ENCODE assay signal across 28 mouse cellular contexts in genomic region chr12:73055451-73055850, GRCm38 (mm10). TPM values are rescaled to one million over a fixed set of nuclear protein-coding genes. Genes with fewer than 3 reads are reported as not detected.
A peak's percentile ranks its signal among the peaks of the same experiment; 100 is the strongest.
DNase-seq lines count a peak whose midpoint lies in the region; ATAC-seq and TF ChIP-seq lines count a peak whose summit lies in the region.
"Had no signal": no experiment of that assay in that cellular context is flagged by ENCODE, and none has a peak within 500 bp of the region (broad histone marks: within the 10 kb centered on the region; RNA-seq: fewer than 3 reads in every experiment).

No protein-coding gene starts in this region.

- no peak overlapping the region for H3K9ac ChIP-seq in hindbrain, postnatal 0 days (replicated peaks; ENCODE audit: low read length)
- H3K9ac ChIP-seq in embryonic facial prominence, embryonic 11.5 days (replicated peaks; ENCODE audit: low read length), result no peak overlapping the region
- no peak overlapping the region for H3K9ac ChIP-seq in neural tube, embryonic 11.5 days (ENCODE audit: low read length)
- H3K9ac ChIP-seq: forebrain, embryonic 13.5 days; heart, embryonic 15.5 days; kidney, embryonic 15.5 days; liver, embryonic 13.5 days; midbrain, embryonic 12.5 days; neural tube, embryonic 12.5 days had no signal

- DNase-seq in hindbrain, embryonic 10.5 days (ENCODE audit: low spot score), result peak; percentile 40
- DNase-seq in hindbrain, postnatal 0 days (ENCODE audit: low spot score), result no peak
- DNase-seq in embryo, embryonic 10 days (ENCODE audit: low spot score), result peak; percentile 82
- DNase-seq in embryonic facial prominence, embryonic 11.5 days (ENCODE audit: low spot score), result peak; percentile 73
- DNase-seq in neural tube, embryonic 11.5 days (ENCODE audit: low spot score), result peak; percentile 10
- no peak for DNase-seq in gastrocnemius, postnatal 14 days
- no peak for DNase-seq in ovary, postnatal 14 days (ENCODE audit: low spot score)
- DNase-seq: adrenal gland, postnatal 36 days; cerebellum, adult 11 months; gastrocnemius, postnatal 25 days; heart, postnatal 36 days; kidney, postnatal 4 days; liver, embryonic 13.5 days; lung, adult 2 months; lung, postnatal 14 days; thymus, adult 18-20 months; thymus, postnatal 36 days had no signal

- 9% methylated on average over 5 of the region's 5 CpGs for WGBS in hindbrain, embryonic 10.5 days
- 13% methylated on average over 5 of the region's 5 CpGs for WGBS in hindbrain, postnatal 0 days
- 4% methylated on average over 5 of the region's 5 CpGs for WGBS in embryonic facial prominence, embryonic 11.5 days
- 10% methylated on average over 5 of the region's 5 CpGs for WGBS in neural tube, embryonic 11.5 days

- TF ChIP-seq CTCF in hindbrain, postnatal 0 days (IDR thresholded peaks at IDR 0.05; ENCODE audit: low read depth), result no peak

- ATAC-seq in hindbrain, postnatal 0 days, result no peak
- ATAC-seq in embryonic facial prominence, embryonic 11.5 days (replicated peaks; ENCODE audit: insufficient number of reproducible peaks, low FRiP score, low TSS enrichment, low read depth), result no peak
- no peak for ATAC-seq in neural tube, embryonic 11.5 days (ENCODE audit: insufficient read depth, low FRiP score, low TSS enrichment)
- ATAC-seq: forebrain, embryonic 13.5 days; hindbrain, embryonic 16.5 days; intestine, embryonic 16.5 days had no signal

- intact Hi-C loops in gastrocnemius, postnatal 14 days (cut with DNase I; ENCODE audit: low total_unique reads), result loop anchor here (10.0 kb wide), 2 partner anchors 59 to 269 kb away; partner anchors contain the start of gene Six4

- H3K27me3 ChIP-seq in hindbrain, embryonic 10.5 days (ENCODE audit: insufficient read depth, poor library complexity, severe bottlenecking), result peaks cover 76% of the 10 kb centered on the region
- H3K27me3 ChIP-seq in hindbrain, postnatal 0 days (ENCODE audit: insufficient read depth, low read length), result peaks cover 57% of the 10 kb centered on the region
- no peaks in the 10 kb centered on the region for H3K27me3 ChIP-seq in embryonic facial prominence, embryonic 11.5 days (ENCODE audit: control insufficient read depth, insufficient read depth, low read length)
- H3K27me3 ChIP-seq in neural tube, embryonic 11.5 days (ENCODE audit: control insufficient read depth, insufficient read depth, low read length), result peaks cover 36% of the 10 kb centered on the region

- H3K4me2 ChIP-seq in hindbrain, postnatal 0 days (ENCODE audit: low read depth, low read length), result no peak overlapping the region
- no peak overlapping the region for H3K4me2 ChIP-seq in embryonic facial prominence, embryonic 11.5 days (ENCODE audit: low read depth, low read length)
- no peak overlapping the region for H3K4me2 ChIP-seq in neural tube, embryonic 11.5 days (ENCODE audit: low read depth)
- H3K4me2 ChIP-seq: forebrain, embryonic 13.5 days; heart, embryonic 15.5 days; kidney, embryonic 15.5 days; liver, embryonic 13.5 days; midbrain, embryonic 12.5 days; neural tube, embryonic 12.5 days had no signal

- no peaks in the 10 kb centered on the region for H3K36me3 ChIP-seq in hindbrain, embryonic 10.5 days
- no peaks in the 10 kb centered on the region for H3K36me3 ChIP-seq in hindbrain, postnatal 0 days (ENCODE audit: insufficient read depth, low read length)
- no peaks in the 10 kb centered on the region for H3K36me3 ChIP-seq in embryonic facial prominence, embryonic 11.5 days (replicated peaks; ENCODE audit: control insufficient read depth, insufficient read depth, low read depth, low read length)
- H3K36me3 ChIP-seq in neural tube, embryonic 11.5 days (ENCODE audit: control insufficient read depth, insufficient read depth, low read length), result no peaks in the 10 kb centered on the region
- H3K36me3 ChIP-seq: heart, embryonic 15.5 days; kidney, embryonic 15.5 days; liver, embryonic 13.5 days; midbrain, embryonic 12.5 days; neural tube, embryonic 12.5 days had no signal

- H3K9me3 ChIP-seq in hindbrain, embryonic 10.5 days, result no peaks in the 10 kb centered on the region
- H3K9me3 ChIP-seq in hindbrain, postnatal 0 days (ENCODE audit: low read length), result no peaks in the 10 kb centered on the region
- H3K9me3 ChIP-seq in embryonic facial prominence, embryonic 11.5 days (replicated peaks; ENCODE audit: control insufficient read depth, low read length), result no peaks in the 10 kb centered on the region
- no peaks in the 10 kb centered on the region for H3K9me3 ChIP-seq in neural tube, embryonic 11.5 days (ENCODE audit: control insufficient read depth, low read length)
- H3K9me3 ChIP-seq: forebrain, embryonic 13.5 days; heart, embryonic 15.5 days; kidney, embryonic 15.5 days; liver, embryonic 13.5 days; midbrain, embryonic 12.5 days; neural tube, embryonic 12.5 days had no signal

- H3K27ac ChIP-seq in hindbrain, embryonic 10.5 days, result no peak overlapping the region
- H3K27ac ChIP-seq in hindbrain, postnatal 0 days, result no peak overlapping the region
- H3K27ac ChIP-seq in embryonic facial prominence, embryonic 11.5 days (replicated peaks; ENCODE audit: low read depth, low read length), result no peak overlapping the region
- no peak overlapping the region for H3K27ac ChIP-seq in neural tube, embryonic 11.5 days (ENCODE audit: low read depth, low read length)
- H3K27ac ChIP-seq: forebrain, embryonic 13.5 days; heart, embryonic 15.5 days; kidney, embryonic 15.5 days; liver, embryonic 13.5 days; midbrain, embryonic 12.5 days; neural tube, embryonic 12.5 days had no signal

- H3K4me3 ChIP-seq in hindbrain, embryonic 10.5 days, result no peak overlapping the region
- no peak overlapping the region for H3K4me3 ChIP-seq in hindbrain, postnatal 0 days (ENCODE audit: low read length)
- no peak overlapping the region for H3K4me3 ChIP-seq in embryonic facial prominence, embryonic 11.5 days (ENCODE audit: low read depth, low read length)
- H3K4me3 ChIP-seq in neural tube, embryonic 11.5 days (ENCODE audit: low read depth, low read length), result no peak overlapping the region
- H3K4me3 ChIP-seq: erythroblast, embryonic 14.5 days; forebrain, embryonic 13.5 days; heart, embryonic 15.5 days; kidney, embryonic 15.5 days; liver, embryonic 13.5 days; midbrain, embryonic 12.5 days; neural tube, embryonic 12.5 days had no signal

- H3K4me1 ChIP-seq in hindbrain, embryonic 10.5 days (replicated peaks), result peaks cover 47% of the 10 kb centered on the region
- H3K4me1 ChIP-seq in hindbrain, postnatal 0 days (ENCODE audit: insufficient read depth, low read length), result no peaks in the 10 kb centered on the region
- H3K4me1 ChIP-seq in embryonic facial prominence, embryonic 11.5 days (ENCODE audit: control insufficient read depth, insufficient read depth, low read length), result peaks cover 6% of the 10 kb centered on the region; the same call in 1 of the 2 replicates
- H3K4me1 ChIP-seq in neural tube, embryonic 11.5 days (ENCODE audit: control insufficient read depth, insufficient read depth, low read length), result 0 out of 2 replicates have a peak, but pooled peaks cover 8% of the 10 kb centered on the region

RNA-seq across cellular contexts. Expression of gene Six1, which starts 1.8 kb away (rescaled TPM):
- 21.1 and 33.5 TPM in 2 replicates for polyA plus RNA-seq in hindbrain, embryonic 10.5 days (2016; fragmentation: Nextera tagmentation; extraction: Ambion mirVana)
- total RNA-seq in hindbrain, postnatal 0 days (2014; rRNA removed), result 0.22 and 0.47 TPM in 2 replicates
- 0.54 and 0.68 TPM in 2 replicates for polyA plus RNA-seq in hindbrain, postnatal 0 days (2015; fragmentation: Nextera tagmentation; extraction: Ambion mirVana)
- 62.4 and 64.4 TPM in 2 replicates for polyA plus RNA-seq in embryonic facial prominence, embryonic 11.5 days (2014; fragmentation: Nextera tagmentation; extraction: Ambion mirVana)
- 32.7 and 34.9 TPM in 2 replicates for polyA plus RNA-seq in neural tube, embryonic 11.5 days (2014; fragmentation: Nextera tagmentation; extraction: Ambion mirVana)
- total RNA-seq in gastrocnemius, postnatal 14 days (2021), result 10 to 100 TPM; 43.5 to 46.4 TPM
- total RNA-seq: monocyte, adult 5-6 weeks had no signal
- polyA plus RNA-seq: erythroblast, embryonic 14.5 days; intestine, embryonic 16.5 days; small intestine, adult 2 months had no signal

RNA-seq across cellular contexts. Expression of gene Six4, which starts 57.8 kb away (rescaled TPM):
- 5.0 and 8.6 TPM in 2 replicates for polyA plus RNA-seq in hindbrain, embryonic 10.5 days (2016; fragmentation: Nextera tagmentation; extraction: Ambion mirVana)
- total RNA-seq in hindbrain, postnatal 0 days (2014; rRNA removed), result 1.6 and 1.8 TPM in 2 replicates
- polyA plus RNA-seq in hindbrain, postnatal 0 days (2015; fragmentation: Nextera tagmentation; extraction: Ambion mirVana), result 0.15 and 0.26 TPM in 2 replicates
- polyA plus RNA-seq in embryonic facial prominence, embryonic 11.5 days (2014; fragmentation: Nextera tagmentation; extraction: Ambion mirVana), result 16.9 and 18.1 TPM in 2 replicates
- 8.5 and 9.7 TPM in 2 replicates for polyA plus RNA-seq in neural tube, embryonic 11.5 days (2014; fragmentation: Nextera tagmentation; extraction: Ambion mirVana)
- 10 to 100 TPM in 1 of 2 experiments, 1 to 10 TPM in 1; 8.8 to 10.3 TPM for total RNA-seq in gastrocnemius, postnatal 14 days (2021)
- total RNA-seq: megakaryocyte progenitor cell, adult 5-6 weeks; monocyte, adult 5-6 weeks had no signal

Comparison
In these comparisons a context has a peak if more than half of its experiments do, and no peak if none do; other contexts are left out.
1. DNase-seq: peak in hindbrain, embryonic 10.5 days (single experiment), embryo, embryonic 10 days (single experiment), embryonic facial prominence, embryonic 11.5 days (single experiment) and neural tube, embryonic 11.5 days (single experiment); none in hindbrain, postnatal 0 days (single experiment), gastrocnemius, postnatal 14 days (single experiment) and ovary, postnatal 14 days (single experiment).
2. RNA of gene Six1, which starts 1.8 kb away (polyA plus RNA-seq): 62.4 to 64.4 TPM in embryonic facial prominence, embryonic 11.5 days, 32.7 to 34.9 TPM in neural tube, embryonic 11.5 days and 21.1 to 33.5 TPM in hindbrain, embryonic 10.5 days; 0.54 to 0.68 TPM in hindbrain, postnatal 0 days; every median in the first group is over 10 times any median in the second.